Mouse (Mus musculus) kidney, adult 2 months (tissue): Measurements from ENCODE around the gene Ptger4. TPM values are rescaled to one million over a fixed set of nuclear protein-coding genes. Genes with fewer than 3 reads are reported as not detected.
"Not testable (repeated sequence)": the region's sequence is repeated elsewhere in the genome, so short reads cannot be mapped to it uniquely, and the experiment has no call there.

Source experiments
- DNase-seq: peaks from one replicate; pipeline ENCODE4 v3.0.0; 2021
- H3K27ac ChIP-seq: fragments of 200-500 bp; 2 replicates; pipeline ENCODE4 v1.5.1; 2012; ENCODE audit warnings: low read depth, low read length, control low read depth, inconsistent platforms; ENCODE audit not compliant: insufficient read depth
- H3K27me3 ChIP-seq: fragments of 200-500 bp; replicated peaks from 2 replicates; pipeline ENCODE4 v1.6.1; 2012; ENCODE audit warnings: mild to moderate bottlenecking, moderate library complexity, low read length, inconsistent platforms; ENCODE audit not compliant: control insufficient read depth, insufficient read depth
- H3K36me3 ChIP-seq: fragments of 200-500 bp; 2 replicates; pipeline ENCODE4 v1.6.1; 2012; ENCODE audit warnings: mild to moderate bottlenecking, moderate library complexity, low read length, inconsistent platforms; ENCODE audit not compliant: control insufficient read depth, insufficient read depth
- H3K4me1 ChIP-seq: fragments of 200-500 bp; 2 replicates; pipeline ENCODE4 v1.6.1; 2011; ENCODE audit warnings: low read length; ENCODE audit not compliant: control insufficient read depth, insufficient read depth
- H3K4me3 ChIP-seq: fragments of 200-500 bp; 2 replicates; pipeline ENCODE4 v1.5.1; 2011; ENCODE audit warnings: mild to moderate bottlenecking, low read depth, low read length, control low read depth; ENCODE audit not compliant: insufficient read depth
- CTCF ChIP-seq: fragments of 200-500 bp; conservative IDR thresholded peaks from 2 replicates; pipeline ENCODE4 v1.5.1; 2011; ENCODE audit warnings: low read depth, mild to moderate bottlenecking, control low read depth, low read length, moderate library complexity, mixed read lengths; ENCODE audit not compliant: insufficient read depth, insufficient read length
- POLR2A ChIP-seq: fragments of 200-500 bp; IDR thresholded peaks from one replicate; pipeline ENCODE4 v1.6.1; 2011; ENCODE audit warnings: low read depth, low read length, control low read depth
- WGBS: fragments of 180-500 bp; shearing (Covaris S2); methylation state at CpG from one replicate; pipeline ENCODE4 v1.1.7; 2018; 5-methylcytosine and 5-hydroxymethylcytosine counted together
- polyA plus RNA-seq: library from polyadenylated mRNA; depleted of rRNA; stranded (reverse); fragments of >200 nt; gene quantifications from 2 replicates; pipeline ENCODE4 v1.2.3, GENCODE M21; 2012

Gene Ptger4
- polyA plus RNA-seq, 1 experiment: 5.6 TPM

GRCm38 (mm10) chr15:5237012-5237660, 6.9 kb downstream of the Ptger4 start:
- peak; percentile 25 for DNase-seq
- WGBS: 54% methylated on average over 7 of the region's 7 CpGs
- no peaks in the 10 kb centered on the region for H3K4me1 ChIP-seq
- H3K27me3 ChIP-seq: no peaks in the 10 kb centered on the region
- H3K36me3 ChIP-seq: no peaks in the 10 kb centered on the region; the same call in 1 of the 2 replicates
- TF ChIP-seq POLR2A: no peak
- TF ChIP-seq CTCF: no peak
- H3K4me3 ChIP-seq: no peak overlapping the region
- H3K27ac ChIP-seq: no peak overlapping the region

DNA sequence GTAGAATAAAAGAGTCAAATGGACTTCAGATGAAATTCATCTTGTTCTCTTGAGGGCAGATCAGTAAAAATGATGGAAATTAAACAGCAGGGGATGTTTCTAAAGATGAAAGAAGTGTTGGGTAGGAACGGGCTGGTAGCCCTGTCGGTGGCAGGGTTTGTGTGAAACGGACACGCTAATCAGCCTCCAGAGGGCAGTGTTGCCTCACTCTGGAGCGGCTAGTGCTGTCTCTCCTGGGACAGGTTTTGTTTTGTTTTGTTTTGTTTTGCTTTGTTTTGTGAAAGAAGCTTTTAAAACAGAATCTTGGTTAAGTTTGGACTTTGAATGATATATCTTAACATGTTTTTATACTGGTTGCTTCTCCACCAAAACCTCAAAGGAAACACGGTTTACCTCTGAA, 7.4 kb downstream of the Ptger4 start:
- no peak for TF ChIP-seq POLR2A
- peak; percentile 98 for TF ChIP-seq CTCF
- H3K36me3 ChIP-seq: no peaks in the 10 kb centered on the region; the same call in 1 of the 2 replicates
- no peak overlapping the region for H3K27ac ChIP-seq
- H3K4me1 ChIP-seq: no peaks in the 10 kb centered on the region
- 11% methylated on average over 6 of the region's 6 CpGs for WGBS
- H3K4me3 ChIP-seq: no peak overlapping the region
- no peaks in the 10 kb centered on the region for H3K27me3 ChIP-seq
- DNase-seq: peak; percentile 85

DNA sequence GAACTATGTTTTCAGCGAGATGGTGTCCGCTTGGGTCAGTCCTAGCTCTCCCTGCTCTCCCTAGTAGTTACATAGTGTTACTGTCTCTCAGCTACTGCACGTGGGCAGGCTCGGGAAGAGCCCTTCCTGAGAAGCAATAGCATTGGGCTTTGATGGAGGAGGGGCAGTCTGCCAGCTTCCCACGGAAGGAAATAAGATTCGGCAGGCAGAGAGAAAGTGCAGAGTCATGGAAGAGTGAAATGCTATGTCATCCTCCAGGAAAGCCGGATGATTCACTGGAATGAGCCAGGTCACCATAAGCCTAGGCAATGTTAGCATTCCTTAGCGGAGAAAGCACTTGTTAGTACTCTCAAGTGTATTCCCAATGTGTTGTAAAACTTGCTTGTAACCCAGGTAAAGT, 8.5 kb downstream of the Ptger4 start:
- no peaks in the 10 kb centered on the region; the same call in 1 of the 2 replicates for H3K36me3 ChIP-seq
- TF ChIP-seq POLR2A (no peak), CTCF (no peak)
- WGBS: 30% methylated on average over 8 of the region's 8 CpGs
- H3K27ac ChIP-seq: no peak overlapping the region
- H3K4me3 ChIP-seq: no peak overlapping the region
- no peaks in the 10 kb centered on the region for H3K4me1 ChIP-seq
- DNase-seq: peak; percentile 53
- H3K27me3 ChIP-seq: no peaks in the 10 kb centered on the region

DNA sequence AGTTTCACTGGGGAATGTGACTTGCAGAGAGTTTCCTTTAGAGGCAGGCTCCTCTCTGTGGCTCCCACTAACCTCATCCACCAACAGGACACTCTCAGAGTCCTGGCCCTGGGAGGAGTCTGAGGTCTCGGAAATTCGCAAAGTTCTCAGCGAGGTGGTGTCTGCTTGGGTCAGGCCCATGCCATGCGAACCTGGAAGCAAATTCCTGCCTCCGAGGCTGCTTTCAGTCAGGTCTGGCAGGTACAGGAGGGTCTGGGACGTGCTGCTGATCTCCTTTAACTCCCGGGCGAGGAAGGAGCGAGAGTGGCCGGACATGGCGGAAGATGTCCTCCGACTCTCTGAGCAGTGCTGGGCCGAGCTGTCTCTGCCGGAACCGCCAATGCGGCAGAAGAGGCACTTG, 9.3 kb downstream of the Ptger4 start:
- H3K27ac ChIP-seq: no peak overlapping the region
- no peaks in the 10 kb centered on the region for H3K4me1 ChIP-seq
- no peak for DNase-seq
- no peaks in the 10 kb centered on the region for H3K27me3 ChIP-seq
- 89% methylated on average over 16 of the region's 16 CpGs for WGBS
- no peak for TF ChIP-seq POLR2A
- no peak for TF ChIP-seq CTCF
- no peak overlapping the region for H3K4me3 ChIP-seq
- no peaks in the 10 kb centered on the region; the same call in 1 of the 2 replicates for H3K36me3 ChIP-seq

DNA sequence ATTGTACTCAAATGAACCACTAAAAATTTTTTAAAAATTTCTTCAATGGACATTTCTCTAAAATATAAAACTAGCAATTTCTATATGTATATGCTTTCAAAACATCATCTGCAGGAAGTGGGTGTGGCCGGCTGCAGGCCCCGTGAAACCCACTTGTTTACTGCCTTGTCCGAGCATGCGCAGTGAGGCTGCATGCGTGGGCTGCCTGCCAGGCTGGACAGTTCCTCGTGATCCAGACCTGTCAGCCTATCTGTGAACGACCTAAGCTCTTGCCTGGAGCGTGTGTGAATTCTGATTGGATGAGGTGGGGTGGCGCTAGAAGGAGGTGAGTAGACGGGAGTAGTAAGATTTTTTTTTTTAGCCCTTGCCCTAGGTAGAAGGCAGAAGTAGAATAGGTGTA, 13.2 kb downstream of the Ptger4 start:
- H3K4me1 ChIP-seq, H3K36me3 ChIP-seq, H3K4me3 ChIP-seq, H3K27me3 ChIP-seq, H3K27ac ChIP-seq, DNase-seq: not testable (repeated sequence)
- 84% methylated on average over 10 of the region's 10 CpGs for WGBS

- TF ChIP-seq CTCF (no peak), POLR2A (no peak)
- WGBS: 67% methylated on average over 6 of the region's 6 CpGs
- Histone ChIP-seq H3K36me3 (peaks cover 2% of the 10 kb centered on the region), H3K27me3 (no peaks in the 10 kb centered on the region), H3K27ac (no peak overlapping the region), H3K4me3 (no peak overlapping the region), H3K4me1 (no peaks in the 10 kb centered on the region)
- no peak for DNase-seq
These were observed 23.5 kb downstream of the Ptger4 start for GRCm38 (mm10) chr15:5220491-5220890.

- TF ChIP-seq POLR2A: no peak
- no peak for TF ChIP-seq CTCF
- Histone ChIP-seq H3K27ac (no peak overlapping the region), H3K36me3 (no peaks in the 10 kb centered on the region; the same call in none of the 2 replicates), H3K4me1 (no peaks in the 10 kb centered on the region), H3K27me3 (no peaks in the 10 kb centered on the region), H3K4me3 (no peak overlapping the region)
- no peak for DNase-seq
- 96% methylated on average over 3 of the region's 3 CpGs for WGBS
These were observed 34.9 kb downstream of the Ptger4 start for GRCm38 (mm10) chr15:5209116-5209515.

GRCm38 (mm10) chr15:5205222-5205621, 38.8 kb downstream of the Ptger4 start:
- 90% methylated on average over 9 of the region's 9 CpGs for WGBS
- H3K27ac ChIP-seq: no peak overlapping the region

More at GRCm38 (mm10) chr15:5205222-5205621, 38.8 kb downstream of the Ptger4 start:
- TF ChIP-seq CTCF (no peak), POLR2A (no peak)
- Histone ChIP-seq H3K36me3 (no peaks in the 10 kb centered on the region), H3K27me3 (no peaks in the 10 kb centered on the region), H3K4me3 (no peak overlapping the region), H3K4me1 (no peaks in the 10 kb centered on the region)
- no peak for DNase-seq
